ENCODE assay signal across 8 mouse cellular contexts in the genomic region with DNA sequence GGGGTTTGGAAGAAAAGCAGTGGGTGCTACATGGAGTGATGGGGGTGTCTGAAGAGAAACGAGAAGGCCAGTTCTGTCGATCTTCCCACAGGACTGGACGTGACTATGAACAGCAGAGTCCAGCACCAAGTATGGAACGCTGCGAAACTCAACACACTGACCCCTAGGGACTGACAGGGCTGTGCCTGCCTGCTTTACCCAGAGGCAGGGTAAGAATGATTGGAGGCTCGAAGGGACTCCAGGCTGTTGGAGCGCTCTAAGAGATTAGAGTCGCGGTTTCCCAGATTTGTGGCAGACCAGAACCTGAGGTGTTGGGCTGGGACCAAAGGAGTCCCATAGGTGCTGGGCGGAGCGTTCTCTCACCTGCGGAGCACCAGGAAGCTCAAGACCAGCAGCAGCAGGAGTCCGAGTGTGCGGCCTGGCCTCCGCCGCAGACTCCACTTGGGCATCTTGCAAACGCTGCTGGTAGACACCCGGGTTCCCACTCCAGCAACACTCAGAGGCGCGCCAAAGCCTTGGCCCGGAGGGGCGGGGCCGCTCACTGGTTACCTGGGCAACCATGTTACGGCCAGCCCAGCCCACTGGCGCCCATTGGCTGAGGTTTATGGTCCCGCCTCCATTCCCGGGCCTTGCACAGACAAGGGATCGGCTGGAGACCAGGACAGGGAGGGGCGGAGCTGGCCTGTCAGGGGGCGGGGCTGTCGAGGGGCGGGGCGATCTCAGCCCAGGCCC. TPM values are rescaled to one million over a fixed set of nuclear protein-coding genes. Genes with fewer than 3 reads are reported as not detected.
DNase-seq lines count a peak whose midpoint lies in the region.

A gene (minus strand): TSS at position 534 of the 732 bp plus-strand sequence.

- peak; percentile 87 to 88 for DNase-seq in adrenal gland, postnatal 4 days (ENCODE audit: low spot score in 2 of 2)
- DNase-seq in embryonic facial prominence, embryonic 10.5 days (ENCODE audit: low spot score): peak; percentile 98
- DNase-seq in gastrocnemius, postnatal 36 days: peak; percentile 73 to 81
- DNase-seq in induced T-regulatory cell, adult 2 months (ENCODE audit: low read depth): peak; percentile 0
- DNase-seq in left cerebral cortex, adult 8-10 months (ENCODE audit: low spot score in 2 of 2): peak; percentile 39 to 83
- peak; percentile 95 to 98 for DNase-seq in lung, postnatal 4 days
- DNase-seq in right cerebral cortex, adult 2 months (ENCODE audit: low spot score in 2 of 2): peak; percentile 78 to 82
- DNase-seq in urinary bladder, postnatal 25 days (ENCODE audit: low spot score): peak; percentile 92

- H3K9me3 ChIP-seq in embryonic facial prominence, embryonic 10.5 days: no peaks in the 10 kb centered on the region

- WGBS in embryonic facial prominence, embryonic 10.5 days: 2% methylated on average over 33 of the region's 33 CpGs

- peak within 1 kb of the TSS; percentile 66 for H3K4me3 ChIP-seq in embryonic facial prominence, embryonic 10.5 days

- peak within 1 kb of the TSS; percentile 79 for H3K27ac ChIP-seq in embryonic facial prominence, embryonic 10.5 days (replicated peaks)

- H3K27me3 ChIP-seq in embryonic facial prominence, embryonic 10.5 days (replicated peaks; ENCODE audit: low read depth, poor library complexity, severe bottlenecking): no peaks in the 10 kb centered on the region

- intact Hi-C loops in gastrocnemius, postnatal 36 days (cut with DNase I): no loop called here

- 0 out of 2 replicates have a peak, but pooled peaks cover 8% of the 10 kb centered on the region for H3K4me1 ChIP-seq in embryonic facial prominence, embryonic 10.5 days

- H3K36me3 ChIP-seq in embryonic facial prominence, embryonic 10.5 days (replicated peaks): no peaks in the 10 kb centered on the region

RNA-seq across cellular contexts. Expression of the gene that starts here (rescaled TPM):
- 1 to 10 TPM; 5.0 to 8.8 TPM for total RNA-seq in adrenal gland, postnatal 4 days (2021)
- polyA plus RNA-seq in embryonic facial prominence, embryonic 10.5 days (2016; fragmentation: Nextera tagmentation; extraction: Ambion mirVana): 4.5 and 4.6 TPM in 2 replicates
- 1 to 10 TPM; 5.8 to 6.1 TPM for total RNA-seq in gastrocnemius, postnatal 36 days (2021)
- total RNA-seq in left cerebral cortex, adult 8-10 months (2022): under 1 TPM; 0.20 to 0.95 (median 0.42) TPM

Comparison
In these comparisons a context has a peak if more than half of its experiments do, and no peak if none do; other contexts are left out.
1. Peak in every context shown above with its lines: DNase-seq, H3K4me3 ChIP-seq and H3K27ac ChIP-seq.
2. Peak in DNase-seq in left cerebral cortex, adult 8-10 months; RNA of the gene not detected or under 1 TPM.
3. DNase-seq: peak in every context shown above with its lines; median percentile 98 in embryonic facial prominence, embryonic 10.5 days; 96 in lung, postnatal 4 days; 92 in urinary bladder, postnatal 25 days; 88 in adrenal gland, postnatal 4 days; 80 in right cerebral cortex, adult 2 months; 77 in gastrocnemius, postnatal 36 days; 61 in left cerebral cortex, adult 8-10 months; 0 in induced T-regulatory cell, adult 2 months.